Mouse (Mus musculus) midbrain, embryonic 11.5 days (tissue): ENCODE data around the gene Plin3. TPM values are rescaled to one million over a fixed set of nuclear protein-coding genes. Genes with fewer than 3 reads are reported as not detected.

Experiments used
- ATAC-seq: fragments of 200-750 bp; cut with Nextera tagmentation; 2 replicates; pipeline ENCODE4 v1.8.0; 2017; ENCODE audit warnings: moderate TSS enrichment, moderate library complexity; ENCODE audit not compliant: low FRiP score
- DNase-seq: peaks from one replicate; pipeline ENCODE4 v3.0.0; 2015; ENCODE audit warnings: low spot score; ENCODE audit errors: missing footprints
- H3K27ac ChIP-seq: fragments of 300-500 bp; sonication (generic); 2 replicates; pipeline ENCODE4 v1.5.1; 2014; ENCODE audit warnings: low read depth, low read length
- H3K27me3 ChIP-seq: fragments of 300-500 bp; sonication (generic); 2 replicates; pipeline ENCODE4 v1.6.1; 2014; ENCODE audit warnings: mild to moderate bottlenecking, low read length, moderate library complexity, mixed read lengths; ENCODE audit not compliant: control insufficient read depth, insufficient read depth
- H3K36me3 ChIP-seq: fragments of 300-500 bp; sonication (generic); 2 replicates; pipeline ENCODE4 v1.6.1; 2014; ENCODE audit warnings: mild to moderate bottlenecking, low read length, moderate library complexity, mixed read lengths; ENCODE audit not compliant: control insufficient read depth, insufficient read depth
- H3K4me1 ChIP-seq: fragments of 300-500 bp; sonication (generic); 2 replicates; pipeline ENCODE4 v1.6.1; 2014; ENCODE audit warnings: low read length; ENCODE audit not compliant: control insufficient read depth, insufficient read depth
- H3K4me2 ChIP-seq: fragments of 300-500 bp; sonication (generic); 2 replicates; pipeline ENCODE4 v1.6.1; 2014; ENCODE audit warnings: mild to moderate bottlenecking, moderate library complexity
- H3K4me3 ChIP-seq: fragments of 300-500 bp; sonication (generic); 2 replicates; pipeline ENCODE4 v1.5.1; 2014; ENCODE audit warnings: low read depth, low read length
- H3K9ac ChIP-seq: fragments of 300-500 bp; sonication (generic); 2 replicates; pipeline ENCODE4 v1.6.1; 2014; ENCODE audit warnings: low read length
- H3K9me3 ChIP-seq: fragments of 300-500 bp; sonication (generic); 2 replicates; pipeline ENCODE4 v1.6.1; 2016; ENCODE audit warnings: low read length; ENCODE audit not compliant: control insufficient read depth
- WGBS: fragments of 180-500 bp; shearing (Covaris S2); extraction: QIAGEN DNeasy Blood & Tissue Kit; methylation state at CpG from one replicate; pipeline ENCODE4 v1.1.7; 2014; 5-methylcytosine and 5-hydroxymethylcytosine counted together
- polyA plus RNA-seq: library from polyadenylated mRNA; unstranded; fragments of >200 nt; fragmentation: Nextera tagmentation; extraction: Ambion mirVana; gene quantifications from 2 replicates; pipeline ENCODE4 v1.2.1, GENCODE M21; 2014

Plin3 gene
- polyA plus RNA-seq, 1 experiment from 2014 or later: 34.0 TPM

GRCm38 (mm10) chr17:56326153-56327147 is 33.8 kb upstream of the Plin3 start:
- peaks cover 19% of the 10 kb centered on the region for H3K4me1 ChIP-seq
- H3K27me3 ChIP-seq: no peaks in the 10 kb centered on the region
- H3K4me2 ChIP-seq: peak overlapping the region; percentile 73
- 0 out of 2 replicates have a peak, but pooled peaks cover 2% of the 10 kb centered on the region for H3K36me3 ChIP-seq
- H3K4me3 ChIP-seq: peak overlapping the region; percentile 90
- ATAC-seq (peak; percentile 64), DNase-seq (peak; percentile 93)
- H3K9me3 ChIP-seq: no peaks in the 10 kb centered on the region
- WGBS: 4% methylated on average over 56 of the region's 67 CpGs
- H3K9ac ChIP-seq: peak overlapping the region; percentile 94
- H3K27ac ChIP-seq: peak overlapping the region; percentile 82

- peak; percentile 99 for ATAC-seq
- Histone ChIP-seq H3K27ac (peak within 1 kb of the TSS; percentile 82), H3K9ac (peak within 1 kb of the TSS; percentile 94), H3K4me1 (peaks cover 19% of the 10 kb centered on the region), H3K4me3 (peak within 1 kb of the TSS; percentile 90), H3K36me3 (peaks cover 2% of the 10 kb centered on the region; the same call in 1 of the 2 replicates), H3K4me2 (peak within 1 kb of the TSS; percentile 73), H3K27me3 (no peaks in the 10 kb centered on the region), H3K9me3 (no peaks in the 10 kb centered on the region)
- under 1% methylated on average over 47 of the region's 57 CpGs for WGBS
- peak; percentile 100 for DNase-seq
Measured at GRCm38 (mm10) chr17:56325450-56326152, 32.9 kb upstream of the Plin3 start, which contains the start of gene Kdm4b. Gene Kdm4b, plus strand, starts transcription at chr17:56326062.

GRCm38 (mm10) chr17:56324419-56324818 is 31.7 kb upstream of the Plin3 start:
- Histone ChIP-seq H3K27ac (no peak overlapping the region), H3K4me3 (no peak overlapping the region), H3K9ac (no peak overlapping the region), H3K27me3 (no peaks in the 10 kb centered on the region), H3K36me3 (peaks cover 5% of the 10 kb centered on the region), H3K4me1 (peaks cover 19% of the 10 kb centered on the region), H3K4me2 (no peak overlapping the region), H3K9me3 (no peaks in the 10 kb centered on the region)
- DNase-seq (no peak), ATAC-seq (no peak)
- WGBS: 68% methylated on average over 3 of the region's 3 CpGs

GRCm38 (mm10) chr17:56309191-56309945 is 16.7 kb upstream of the Plin3 start:
- 92% methylated on average over 15 of the region's 15 CpGs for whole genome bisulfite sequencing
- no peak overlapping the region for H3K4me3 ChIP-seq
- no peaks in the 10 kb centered on the region for H3K9me3 ChIP-seq
- DNase-seq (no peak), ATAC-seq (no peak)
- no peak overlapping the region for H3K4me2 ChIP-seq
- H3K27ac ChIP-seq: no peak overlapping the region
- H3K27me3 ChIP-seq: no peaks in the 10 kb centered on the region
- peaks cover 23% of the 10 kb centered on the region for H3K4me1 ChIP-seq
- no peak overlapping the region for H3K9ac ChIP-seq
- peaks cover 46% of the 10 kb centered on the region for H3K36me3 ChIP-seq

- Histone ChIP-seq H3K9ac (no peak overlapping the region), H3K4me2 (no peak overlapping the region), H3K9me3 (no peaks in the 10 kb centered on the region), H3K27me3 (no peaks in the 10 kb centered on the region), H3K4me3 (no peak overlapping the region), H3K36me3 (peaks cover 39% of the 10 kb centered on the region), H3K27ac (no peak overlapping the region), H3K4me1 (peaks cover 27% of the 10 kb centered on the region)
- WGBS: 84% methylated on average over 6 of the region's 6 CpGs
- ATAC-seq (no peak), DNase-seq (no peak)
Measured at GRCm38 (mm10) chr17:56308088-56308487, 15.4 kb upstream of the Plin3 start.

GRCm38 (mm10) chr17:56305826-56306225 is 13.2 kb upstream of the Plin3 start:
- Histone ChIP-seq H3K4me3 (peak overlapping the region; percentile 81; the same call in 1 of the 2 replicates), H3K9ac (peak overlapping the region; percentile 90), H3K9me3 (no peaks in the 10 kb centered on the region), H3K4me1 (peaks cover 35% of the 10 kb centered on the region), H3K36me3 (peaks cover 26% of the 10 kb centered on the region), H3K4me2 (peak overlapping the region; percentile 98), H3K27me3 (no peaks in the 10 kb centered on the region), H3K27ac (peak overlapping the region; percentile 11; the same call in 1 of the 2 replicates)
- 71% methylated on average over 8 of the region's 8 CpGs for WGBS
- DNase-seq (no peak), ATAC-seq (no peak)

- Histone ChIP-seq H3K4me2 (peak overlapping the region; percentile 98), H3K4me3 (peak overlapping the region; percentile 81), H3K36me3 (peaks cover 20% of the 10 kb centered on the region), H3K4me1 (peaks cover 35% of the 10 kb centered on the region), H3K27me3 (no peaks in the 10 kb centered on the region), H3K9me3 (no peaks in the 10 kb centered on the region), H3K27ac (peak overlapping the region; percentile 40; the same call in 1 of the 2 replicates), H3K9ac (peak overlapping the region; percentile 90)
- WGBS: 32% methylated on average over 9 of the region's 9 CpGs
- no peak for DNase-seq
- no peak for ATAC-seq
Measured at GRCm38 (mm10) chr17:56305156-56305555, 12.5 kb upstream of the Plin3 start.

GRCm38 (mm10) chr17:56304718-56305117 is 12.0 kb upstream of the Plin3 start:
- H3K9ac ChIP-seq: peak overlapping the region; percentile 90
- peak; percentile 88 for DNase-seq
- no peaks in the 10 kb centered on the region for H3K27me3 ChIP-seq
- no peaks in the 10 kb centered on the region for H3K9me3 ChIP-seq
- H3K4me1 ChIP-seq: peaks cover 35% of the 10 kb centered on the region
- 13% methylated on average over 11 of the region's 11 CpGs for WGBS
- peaks cover 18% of the 10 kb centered on the region for H3K36me3 ChIP-seq
- H3K27ac ChIP-seq: no peak overlapping the region
- ATAC-seq: no peak
- peak overlapping the region; percentile 98 for H3K4me2 ChIP-seq
- peak overlapping the region; percentile 81 for H3K4me3 ChIP-seq
